8 mouse cellular contexts compared by ENCODE assay signal in the genomic region with DNA sequence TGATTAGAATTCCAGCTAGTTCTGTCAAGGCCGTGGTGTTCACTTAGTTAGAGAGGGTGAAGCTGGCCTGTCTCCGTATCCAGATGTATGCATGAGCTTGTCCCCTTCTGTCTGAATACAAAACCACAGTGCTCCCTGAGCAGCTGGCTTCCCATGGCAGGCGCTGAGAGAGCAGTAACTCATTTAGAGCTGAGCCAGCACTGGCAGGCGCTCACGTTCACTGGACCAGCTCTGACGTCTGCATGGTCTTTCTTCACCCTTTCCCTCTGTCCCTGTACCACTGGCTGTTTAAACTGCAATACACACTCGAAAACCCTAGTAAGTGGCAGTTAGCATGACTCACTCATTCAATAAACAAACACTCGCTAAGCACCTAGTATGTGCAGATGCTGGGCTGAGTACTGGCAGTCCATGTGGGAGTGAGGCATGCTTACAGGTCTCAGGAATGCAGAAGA. TPM values are rescaled to one million over a fixed set of nuclear protein-coding genes. Genes with fewer than 3 reads are reported as not detected.
DNase-seq lines count a peak whose midpoint lies in the region; ATAC-seq and TF ChIP-seq lines count a peak whose summit lies in the region.

No protein-coding gene starts in this region.

- CTCF ChIA-PET in Patski (lab: Charles Lee) = interaction anchor here (0.7 kb wide), 1 partner anchor 17 kb away, joined by 3 read pairs; no protein-coding TSS in a partner anchor

- peak overlapping the region; percentile 81 for H3K27ac ChIP-seq in heart, embryonic 13.5 days (replicated peaks)
- H3K27ac ChIP-seq in limb, embryonic 15.5 days = peak overlapping the region; percentile 69
- no peak overlapping the region for H3K27ac ChIP-seq in embryonic facial prominence, embryonic 10.5 days (replicated peaks)
- H3K27ac ChIP-seq in liver, embryonic 12.5 days = no peak overlapping the region

- WGBS in heart, embryonic 13.5 days = 55% methylated on average over 8 of the region's 8 CpGs
- WGBS in limb, embryonic 15.5 days = 57% methylated on average over 8 of the region's 8 CpGs
- WGBS in embryonic facial prominence, embryonic 10.5 days = 77% methylated on average over 8 of the region's 8 CpGs
- WGBS in liver, embryonic 12.5 days (ENCODE audit: insufficient replicate concordance) = 60% methylated on average over 8 of the region's 8 CpGs

- POLR2A ChIA-PET in Patski (lab: Charles Lee) = interaction anchor here (0.6 kb wide), 1 partner anchor 132 kb away, joined by 3 read pairs; no protein-coding TSS in a partner anchor

- no peak overlapping the region for H3K4me3 ChIP-seq in heart, embryonic 13.5 days
- no peak overlapping the region for H3K4me3 ChIP-seq in limb, embryonic 15.5 days
- no peak overlapping the region for H3K4me3 ChIP-seq in embryonic facial prominence, embryonic 10.5 days
- no peak overlapping the region for H3K4me3 ChIP-seq in liver, embryonic 12.5 days

- no peaks in the 10 kb centered on the region for H3K9me3 ChIP-seq in heart, embryonic 13.5 days
- no peaks in the 10 kb centered on the region for H3K9me3 ChIP-seq in limb, embryonic 15.5 days
- H3K9me3 ChIP-seq in embryonic facial prominence, embryonic 10.5 days = no peaks in the 10 kb centered on the region
- H3K9me3 ChIP-seq in liver, embryonic 12.5 days (replicated peaks) = no peaks in the 10 kb centered on the region

- in situ Hi-C loops in Patski (cut with MboI; ENCODE audit: low pct_unique_long_range_greater_than_20kb) = no loop called here

- DNase-seq in cerebellum, adult 11 months = peak; percentile 2
- no peak for DNase-seq in Patski (ENCODE audit: low read depth, low spot score)
- DNase-seq in embryonic facial prominence, embryonic 10.5 days (ENCODE audit: low spot score) = no peak

- H3K27me3 ChIP-seq in Patski = no peaks in the 10 kb centered on the region
- H3K27me3 ChIP-seq in heart, embryonic 13.5 days (replicated peaks) = no peaks in the 10 kb centered on the region
- H3K27me3 ChIP-seq in limb, embryonic 15.5 days = no peaks in the 10 kb centered on the region
- no peaks in the 10 kb centered on the region for H3K27me3 ChIP-seq in embryonic facial prominence, embryonic 10.5 days (replicated peaks; ENCODE audit: low read depth, poor library complexity, severe bottlenecking)
- H3K27me3 ChIP-seq in liver, embryonic 12.5 days (replicated peaks) = no peaks in the 10 kb centered on the region; the same call in 1 of the 2 replicates

- no peak overlapping the region for H3K9ac ChIP-seq in heart, embryonic 13.5 days
- no peak overlapping the region for H3K9ac ChIP-seq in limb, embryonic 15.5 days
- no peak overlapping the region for H3K9ac ChIP-seq in liver, embryonic 12.5 days

- ATAC-seq in cerebellum, adult (ENCODE audit: insufficient number of reproducible peaks, low FRiP score, low TSS enrichment) = no peak
- peak; percentile 36 for ATAC-seq in Patski
- no peak for ATAC-seq in heart, embryonic 13.5 days (ENCODE audit: extremely low read depth, insufficient number of reproducible peaks, low FRiP score, low TSS enrichment)
- 0 out of 2 replicates have a peak, but pooled peaks have one; percentile 17 for ATAC-seq in limb, embryonic 15.5 days (ENCODE audit: insufficient number of reproducible peaks, low FRiP score, low TSS enrichment, low read depth)
- ATAC-seq in erythroblast, adult 5-6 weeks (replicated peaks; ENCODE audit: low FRiP score, poor library complexity, severe bottlenecking) = no peak
- ATAC-seq in liver, embryonic 12.5 days = no peak

- no peaks in the 10 kb centered on the region for H3K36me3 ChIP-seq in heart, embryonic 13.5 days
- H3K36me3 ChIP-seq in limb, embryonic 15.5 days = no peaks in the 10 kb centered on the region
- no peaks in the 10 kb centered on the region for H3K36me3 ChIP-seq in embryonic facial prominence, embryonic 10.5 days (replicated peaks)
- H3K36me3 ChIP-seq in liver, embryonic 12.5 days = no peaks in the 10 kb centered on the region

- TF ChIP-seq CTCF in Patski (IDR thresholded peaks at IDR 0.05) = no peak

- H3K4me1 ChIP-seq in heart, embryonic 13.5 days = peaks cover 36% of the 10 kb centered on the region
- H3K4me1 ChIP-seq in limb, embryonic 15.5 days = peaks cover 21% of the 10 kb centered on the region
- peaks cover 5% of the 10 kb centered on the region; the same call in 1 of the 2 replicates for H3K4me1 ChIP-seq in embryonic facial prominence, embryonic 10.5 days
- H3K4me1 ChIP-seq in liver, embryonic 12.5 days = no peaks in the 10 kb centered on the region

- H3K4me2 ChIP-seq in heart, embryonic 13.5 days = 0 out of 2 replicates have a peak overlapping the region, but pooled peaks have one; percentile 42
- H3K4me2 ChIP-seq in limb, embryonic 15.5 days = no peak overlapping the region
- H3K4me2 ChIP-seq in liver, embryonic 12.5 days = no peak overlapping the region

RNA-seq across cellular contexts. Expression of a gene that starts 33.7 kb away (rescaled TPM):
- polyA plus RNA-seq in Patski (2021) = 10.2 TPM
- 40.3 and 42.2 TPM in 2 replicates for polyA plus RNA-seq in heart, embryonic 13.5 days (2015; fragmentation: Nextera tagmentation; extraction: Ambion mirVana)
- polyA plus RNA-seq in limb, embryonic 15.5 days (2015; fragmentation: Nextera tagmentation; extraction: Ambion mirVana) = 51.7 and 55.5 TPM in 2 replicates
- 1.3 and 1.7 TPM in 2 replicates for total RNA-seq in erythroblast, adult 5-6 weeks (2015; ENCODE audit: low replicate concordance)
- total RNA-seq in erythroblast, adult 5-6 weeks (2017; ENCODE audit: low replicate concordance) = 0.84 and 1.6 TPM in 2 replicates
- 33.8 and 43.4 TPM in 2 replicates for polyA plus RNA-seq in embryonic facial prominence, embryonic 10.5 days (2016; fragmentation: Nextera tagmentation; extraction: Ambion mirVana)
- polyA plus RNA-seq in liver, embryonic 12.5 days (2016; fragmentation: Nextera tagmentation; extraction: Ambion mirVana) = 5.0 and 5.2 TPM in 2 replicates

Comparison
In these comparisons a context has a peak if more than half of its experiments do, and no peak if none do; other contexts are left out.
1. ATAC-seq: peak in Patski (single experiment) and limb, embryonic 15.5 days (single experiment); none in cerebellum, adult (single experiment), heart, embryonic 13.5 days (single experiment), erythroblast, adult 5-6 weeks (single experiment) and liver, embryonic 12.5 days (single experiment).
2. H3K27ac ChIP-seq: peak in heart, embryonic 13.5 days (single experiment) and limb, embryonic 15.5 days (single experiment); none in embryonic facial prominence, embryonic 10.5 days (single experiment) and liver, embryonic 12.5 days (single experiment).